15 mouse cellular contexts compared by ENCODE assay signal in genomic region chr11:57917974-57918373, GRCm38 (mm10).
DNase-seq lines count a peak whose midpoint lies in the region; ATAC-seq and TF ChIP-seq lines count a peak whose summit lies in the region.
"Had no signal": no experiment of that assay in that cellular context is flagged by ENCODE, and none has a peak within 500 bp of the region (broad histone marks: within the 10 kb centered on the region; RNA-seq: fewer than 3 reads in every experiment).

No protein-coding gene starts in this region.

- ATAC-seq in liver, embryonic 14.5 days (ENCODE audit: insufficient read depth), result no peak
- ATAC-seq in liver, embryonic 12.5 days, result no peak
- ATAC-seq: hindbrain, embryonic 16.5 days had no signal

- TF ChIP-seq POLR2A in ES-Bruce4 (IDR thresholded peaks at IDR 0.05; ENCODE audit: insufficient read depth, low read length), result no peak
- no peak for TF ChIP-seq POLR2A in bone marrow macrophage, adult 2 months (IDR thresholded peaks at IDR 0.05; ENCODE audit: borderline replicate concordance, low read depth, low read length)

- intact Hi-C loops in heart, postnatal 10 days (cut with DNase I), result no loop called here

- no peak overlapping the region for H3K4me3 ChIP-seq in liver, embryonic 14.5 days (ENCODE audit: insufficient read depth in 1 of 2, low read depth in 2 of 2, low read length in 2 of 2)
- no peak overlapping the region for H3K4me3 ChIP-seq in liver, embryonic 12.5 days
- H3K4me3 ChIP-seq in ES-Bruce4 (ENCODE audit: low read depth, low read length), result no peak overlapping the region
- no peak overlapping the region for H3K4me3 ChIP-seq in bone marrow macrophage, adult 2 months (ENCODE audit: insufficient read depth, low read length)
- H3K4me3 ChIP-seq: forebrain, embryonic 12.5 days; heart, adult 2 months had no signal

- no peak overlapping the region for H3K4me2 ChIP-seq in liver, embryonic 14.5 days (ENCODE audit: low read depth)
- no peak overlapping the region for H3K4me2 ChIP-seq in liver, embryonic 12.5 days
- H3K4me2 ChIP-seq: forebrain, embryonic 12.5 days had no signal

- no peak overlapping the region for H3K9ac ChIP-seq in liver, embryonic 14.5 days (replicated peaks)
- H3K9ac ChIP-seq in liver, embryonic 12.5 days, result no peak overlapping the region
- no peak overlapping the region for H3K9ac ChIP-seq in ES-Bruce4 (ENCODE audit: low read depth, poor library complexity, severe bottlenecking)
- H3K9ac ChIP-seq: forebrain, embryonic 12.5 days had no signal

- no peak for TF ChIP-seq EP300 in liver, embryonic 14.5 days (IDR thresholded peaks at IDR 0.05; ENCODE audit: low read depth)
- no peak for TF ChIP-seq EP300 in ES-Bruce4 (IDR thresholded peaks at IDR 0.05; ENCODE audit: insufficient read depth, low read depth, low read length)

- no peak overlapping the region for H3K27ac ChIP-seq in liver, embryonic 14.5 days
- no peak overlapping the region for H3K27ac ChIP-seq in liver, embryonic 12.5 days
- no peak overlapping the region for H3K27ac ChIP-seq in ES-Bruce4 (ENCODE audit: insufficient read depth, low read length)
- H3K27ac ChIP-seq in bone marrow macrophage, adult 2 months (ENCODE audit: insufficient read depth, low read depth, low read length), result no peak overlapping the region
- H3K27ac ChIP-seq: forebrain, embryonic 12.5 days; heart, adult 2 months; macrophage had no signal

- H3K36me3 ChIP-seq in liver, embryonic 14.5 days (replicated peaks; ENCODE audit: control insufficient read depth, insufficient read depth, low read depth), result no peaks in the 10 kb centered on the region
- H3K36me3 ChIP-seq in liver, embryonic 12.5 days, result no peaks in the 10 kb centered on the region
- H3K36me3 ChIP-seq in ES-Bruce4 (ENCODE audit: control insufficient read depth, insufficient read depth, low read length, poor library complexity, severe bottlenecking), result no peaks in the 10 kb centered on the region
- H3K36me3 ChIP-seq: forebrain, embryonic 12.5 days had no signal

- DNase-seq in liver, embryonic 14.5 days (ENCODE audit: low read depth in 3 of 3, low spot score in 3 of 3), result no peak
- DNase-seq in 416B (ENCODE audit: low read depth), result peak; percentile 76
- no peak for DNase-seq in heart, postnatal 10 days
- DNase-seq in gastrocnemius, postnatal 4 days (ENCODE audit: low spot score in 2 of 2), result no peak
- DNase-seq in thymus, postnatal 14 days, result no peak
- DNase-seq: cerebellum, adult 9-11 months; heart, adult 2 months; heart, postnatal 14 days; kidney, adult 9 months had no signal

- 51% methylated on average over 5 of the region's 5 CpGs for WGBS in liver, embryonic 14.5 days (ENCODE audit: insufficient replicate concordance)
- 53% methylated on average over 5 of the region's 5 CpGs for WGBS in liver, embryonic 12.5 days (ENCODE audit: insufficient replicate concordance)

- H3K9me3 ChIP-seq in liver, embryonic 14.5 days (ENCODE audit: control insufficient read depth, low read length), result no peaks in the 10 kb centered on the region
- no peaks in the 10 kb centered on the region for H3K9me3 ChIP-seq in liver, embryonic 12.5 days (replicated peaks)
- H3K9me3 ChIP-seq in ES-Bruce4 (replicated peaks; ENCODE audit: control insufficient read depth, insufficient read depth, low read length, poor library complexity, severe bottlenecking), result no peaks in the 10 kb centered on the region
- H3K9me3 ChIP-seq: forebrain, embryonic 12.5 days had no signal

- H3K4me1 ChIP-seq in liver, embryonic 14.5 days (replicated peaks; ENCODE audit: control insufficient read depth in 2 of 2, insufficient read depth in 2 of 2, low read length in 1 of 2), result peaks cover 0 to 3% of the 10 kb centered on the region in 2 experiments; a peak in 1 of 4 replicates
- peaks cover 14% of the 10 kb centered on the region for H3K4me1 ChIP-seq in liver, embryonic 12.5 days
- no peaks in the 10 kb centered on the region for H3K4me1 ChIP-seq in ES-Bruce4 (ENCODE audit: control insufficient read depth, insufficient read depth, low read length)
- no peaks in the 10 kb centered on the region for H3K4me1 ChIP-seq in bone marrow macrophage, adult 2 months (ENCODE audit: control insufficient read depth, insufficient read depth, low read length)
- H3K4me1 ChIP-seq: forebrain, embryonic 12.5 days had no signal

- no peaks in the 10 kb centered on the region for H3K27me3 ChIP-seq in liver, embryonic 14.5 days (ENCODE audit: control insufficient read depth, insufficient read depth, low read length)
- peaks cover 8% of the 10 kb centered on the region; the same call in 1 of the 2 replicates for H3K27me3 ChIP-seq in liver, embryonic 12.5 days (replicated peaks)
- H3K27me3 ChIP-seq in ES-Bruce4 (ENCODE audit: control insufficient read depth, insufficient read depth, low read length, poor library complexity, severe bottlenecking), result no peaks in the 10 kb centered on the region
- H3K27me3 ChIP-seq: forebrain, embryonic 12.5 days had no signal

- TF ChIP-seq CTCF in liver, embryonic 14.5 days (IDR thresholded peaks at IDR 0.05; ENCODE audit: low read depth), result 0 out of 2 replicates have a peak, but pooled peaks have one; percentile 4
- TF ChIP-seq CTCF in ES-Bruce4 (IDR thresholded peaks at IDR 0.05; ENCODE audit: low read depth, low read length), result peak; percentile 61
- TF ChIP-seq CTCF in bone marrow macrophage, adult 2 months (IDR thresholded peaks at IDR 0.05; ENCODE audit: low read depth, low read length), result peak; percentile 14; the same call in 1 of the 2 replicates

Comparison
In these comparisons a context has a peak if more than half of its experiments do, and no peak if none do; other contexts are left out.
1. CTCF ChIP-seq: peak in every context shown above with its lines; median percentile 61 in ES-Bruce4; 14 in bone marrow macrophage, adult 2 months; 4 in liver, embryonic 14.5 days.